Mouse (Mus musculus): ENCODE measurements around the gene Gli3. TPM values are rescaled to one million over a fixed set of nuclear protein-coding genes. Genes with fewer than 3 reads are reported as not detected.
A peak's percentile ranks its signal among the peaks of the same experiment; 100 is the strongest.

Gene Gli3
- 0.63 and 0.75 TPM in 2 replicates for polyA plus RNA-seq (2012; ENCODE audit: insufficient read depth, insufficient read length, missing spikeins)

DNA sequence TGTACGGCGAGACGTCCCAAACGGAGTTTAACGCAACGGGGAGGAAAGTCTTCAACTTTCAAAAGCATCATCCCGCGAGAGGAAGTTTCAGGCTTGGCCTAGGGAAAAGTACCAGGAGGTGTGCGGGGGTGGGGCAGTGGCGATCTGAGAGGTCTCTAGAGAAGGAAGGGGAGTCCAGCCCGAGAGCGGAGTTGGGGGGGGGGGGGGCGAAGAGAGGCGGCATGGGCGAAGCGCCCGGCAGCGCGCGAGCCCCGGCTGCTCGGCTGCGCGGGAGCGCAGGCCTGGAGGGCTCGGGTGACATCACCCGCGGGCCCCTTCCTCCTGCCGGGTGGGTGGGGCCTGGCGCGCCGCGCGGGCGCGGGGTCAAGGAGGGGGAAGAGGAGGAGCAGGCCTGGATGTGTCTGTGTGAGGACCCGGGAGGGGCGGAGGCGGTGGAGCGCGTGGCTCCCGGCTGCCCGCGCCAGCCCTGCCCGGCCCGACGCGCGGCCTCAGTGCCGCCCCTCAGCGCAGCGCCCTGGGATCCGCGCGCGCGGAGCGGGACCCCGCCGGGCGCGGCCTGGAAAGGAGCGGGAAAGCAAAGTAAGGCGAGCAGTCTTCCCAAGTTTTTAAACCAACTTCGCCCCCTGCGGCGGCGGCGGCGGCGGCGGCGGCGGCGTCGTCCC lies at the start of gene Gli3:
Gene Gli3 (plus strand): TSS at position 406 of the 662 bp plus-strand sequence.
- H3K4me1 ChIP-seq (ENCODE audit: control insufficient read depth, insufficient read depth, insufficient read length, low read length) = no peaks in the 10 kb centered on the region
- peak within 1 kb of the TSS; percentile 32; the same call in 1 of the 2 replicates for H3K27ac ChIP-seq (replicated peaks; ENCODE audit: low read depth, low read length)

DNA sequence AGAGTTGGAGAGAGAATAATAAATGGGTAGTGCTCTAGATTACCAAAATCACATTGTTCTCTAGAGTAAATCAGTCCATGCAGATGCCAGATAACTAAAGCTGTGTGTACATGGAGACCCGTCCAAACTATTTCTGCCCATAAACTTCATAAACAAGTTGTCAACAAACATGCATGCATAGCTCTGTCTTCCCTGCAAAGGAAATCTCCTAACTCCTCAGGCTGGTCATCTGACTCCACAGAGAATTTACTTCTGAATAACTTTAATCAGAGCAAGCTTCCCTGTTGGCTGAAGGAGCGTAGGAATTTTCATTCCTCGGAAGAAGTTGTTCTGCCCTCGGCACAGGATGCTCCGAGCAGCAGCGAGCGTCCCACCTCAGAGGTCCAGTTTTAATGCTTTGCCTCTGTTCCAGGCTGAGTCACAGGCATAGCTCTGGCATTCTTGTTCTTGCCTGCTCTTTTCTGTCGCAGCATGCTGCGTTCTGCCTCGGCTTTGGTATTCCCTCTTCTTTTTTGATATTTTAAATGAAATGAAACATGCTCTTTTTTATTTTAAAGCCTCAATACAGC lies 41.8 kb upstream of the Gli3 start:
- Histone ChIP-seq H3K4me1 (ENCODE audit: control insufficient read depth, insufficient read depth, insufficient read length, low read length) (no peaks in the 10 kb centered on the region), H3K27ac (replicated peaks; ENCODE audit: low read depth, low read length) (no peak overlapping the region), H3K4me3 (ENCODE audit: insufficient read depth, low read depth, low read length) (no peak overlapping the region)

More for the DNA sequence above, at the start of gene Gli3:
- peak within 1 kb of the TSS; percentile 70 for H3K4me3 ChIP-seq (ENCODE audit: insufficient read depth, low read depth, low read length)

DNA sequence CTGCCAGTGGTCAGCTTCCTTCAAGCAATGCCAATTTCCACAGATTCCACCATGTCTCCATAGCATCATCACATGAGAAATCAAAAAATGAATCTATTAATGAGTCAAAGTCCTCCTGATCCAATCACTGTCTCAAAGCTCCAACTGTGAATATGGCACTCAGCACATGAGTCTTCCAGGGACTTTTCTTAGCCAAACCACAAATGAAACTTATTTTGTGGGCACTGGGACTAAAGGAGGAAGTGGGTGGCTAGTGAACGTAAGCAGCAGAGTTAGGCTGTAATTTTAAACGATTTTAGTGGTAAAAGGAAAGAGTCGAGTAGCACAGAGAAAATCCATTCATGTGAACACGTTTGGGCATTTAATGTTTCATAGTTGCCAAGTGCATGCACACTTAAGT lies 21.0 kb upstream of the Gli3 start:
- H3K27ac ChIP-seq (replicated peaks; ENCODE audit: low read depth, low read length) = no peak overlapping the region
- no peaks in the 10 kb centered on the region for H3K4me1 ChIP-seq (ENCODE audit: control insufficient read depth, insufficient read depth, insufficient read length, low read length)

DNA sequence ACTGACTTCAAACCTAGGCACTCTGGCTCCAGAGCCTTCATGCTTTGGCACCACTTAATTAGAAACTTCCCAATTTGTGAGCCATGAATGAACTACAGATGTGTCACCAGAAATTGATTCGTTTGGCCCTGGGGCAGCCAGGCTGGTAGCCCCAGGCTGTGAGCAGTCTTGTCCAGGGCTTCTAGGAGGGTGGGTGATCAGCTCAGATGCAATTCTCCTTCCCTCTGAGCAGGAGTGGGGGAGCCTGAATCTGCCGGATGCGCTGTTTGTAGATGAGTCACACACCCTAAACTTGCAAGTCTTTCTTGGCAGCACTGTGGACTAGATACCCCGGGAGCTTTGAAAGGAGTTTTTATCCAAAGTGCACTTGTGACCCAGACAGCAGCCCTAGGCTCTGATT lies 18.7 kb upstream of the Gli3 start:
- H3K4me1 ChIP-seq (ENCODE audit: control insufficient read depth, insufficient read depth, insufficient read length, low read length) = no peaks in the 10 kb centered on the region
- H3K27ac ChIP-seq (replicated peaks; ENCODE audit: low read depth, low read length) = no peak overlapping the region
- no peak overlapping the region for H3K4me3 ChIP-seq (ENCODE audit: insufficient read depth, low read depth, low read length)

More for the DNA sequence above, 21.0 kb upstream of the Gli3 start:
- no peak overlapping the region for H3K4me3 ChIP-seq (ENCODE audit: insufficient read depth, low read depth, low read length)

DNA sequence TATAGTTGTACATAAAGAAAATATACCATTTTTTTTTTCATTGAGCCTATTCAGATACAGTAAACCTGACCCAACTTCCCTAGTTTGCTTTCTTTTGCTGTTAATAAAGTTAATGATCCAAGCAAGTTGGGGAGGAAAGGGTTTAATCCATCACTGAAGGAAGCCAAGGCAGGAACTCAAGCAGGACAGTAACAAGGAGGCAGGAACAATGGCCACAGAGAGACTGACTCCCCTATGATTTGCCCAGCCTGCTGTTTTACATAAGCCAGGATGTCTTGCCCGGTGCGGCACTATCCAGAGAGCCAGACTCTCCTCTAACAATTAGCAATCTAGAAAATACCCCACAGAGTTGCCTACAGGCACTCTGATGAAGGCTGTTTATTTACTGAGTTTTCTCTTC lies 17.4 kb upstream of the Gli3 start:
- no peak overlapping the region for H3K4me3 ChIP-seq (ENCODE audit: insufficient read depth, low read depth, low read length)
- H3K27ac ChIP-seq (replicated peaks; ENCODE audit: low read depth, low read length) = no peak overlapping the region
- H3K4me1 ChIP-seq (ENCODE audit: control insufficient read depth, insufficient read depth, insufficient read length, low read length) = no peaks in the 10 kb centered on the region

DNA sequence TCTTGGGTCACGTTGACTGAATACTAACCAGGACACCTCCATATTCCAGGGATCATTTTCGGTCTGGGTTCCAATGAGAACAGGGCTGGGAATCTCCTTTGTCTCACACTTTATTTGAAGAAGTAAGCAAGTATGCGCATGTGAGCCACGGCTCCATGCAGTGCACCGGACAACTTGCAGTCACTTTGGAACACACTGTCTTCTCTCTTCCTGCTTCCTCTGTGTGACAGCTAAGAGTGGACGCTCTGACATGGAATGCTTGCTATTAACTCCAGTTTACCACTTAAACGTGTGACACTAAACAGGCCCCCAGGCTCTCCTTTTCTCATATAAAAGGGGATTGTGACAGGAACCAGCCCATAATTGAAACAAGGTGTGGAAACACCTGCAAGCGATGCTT lies 17.0 kb upstream of the Gli3 start:
- H3K4me1 ChIP-seq (ENCODE audit: control insufficient read depth, insufficient read depth, insufficient read length, low read length) = no peaks in the 10 kb centered on the region
- H3K4me3 ChIP-seq (ENCODE audit: insufficient read depth, low read depth, low read length) = no peak overlapping the region
- H3K27ac ChIP-seq (replicated peaks; ENCODE audit: low read depth, low read length) = no peak overlapping the region

DNA sequence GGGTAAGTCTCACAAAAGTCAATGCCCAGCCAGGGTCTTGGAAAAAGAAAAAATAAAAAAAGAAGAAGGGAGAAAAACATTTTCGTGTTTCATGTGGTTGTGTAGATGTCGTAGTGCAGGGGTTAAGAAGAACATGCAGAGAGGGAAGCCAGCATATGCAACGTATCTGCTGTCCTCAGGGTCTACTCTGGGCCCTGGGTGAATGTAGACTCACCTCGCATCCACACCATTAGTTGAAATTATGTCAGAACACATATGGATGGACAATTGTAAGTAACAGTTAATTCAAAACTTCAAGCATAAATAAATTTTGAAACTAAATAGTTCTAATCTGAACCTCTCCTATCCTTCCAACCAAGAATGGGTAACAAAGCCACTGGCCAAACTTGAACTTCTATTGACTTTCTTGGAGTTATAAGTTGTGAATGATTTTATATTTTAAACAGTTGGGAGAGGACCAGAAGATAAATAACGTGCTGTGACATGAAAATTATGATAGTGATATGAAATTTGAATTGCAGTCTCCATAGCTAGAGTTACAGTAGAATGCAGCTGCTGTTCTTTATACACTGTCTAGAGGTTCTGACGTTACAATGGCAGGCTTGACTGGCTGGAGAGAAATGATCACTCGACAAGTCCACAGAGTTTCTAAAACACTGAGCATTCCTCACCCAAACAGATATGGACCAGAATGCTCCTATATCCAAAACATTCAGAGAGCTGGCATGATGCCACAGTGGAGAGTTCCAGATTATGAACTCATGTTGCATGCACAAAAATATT lies 16.1 kb upstream of the Gli3 start:
- H3K4me1 ChIP-seq (ENCODE audit: control insufficient read depth, insufficient read depth, insufficient read length, low read length) = no peaks in the 10 kb centered on the region
- no peak overlapping the region for H3K4me3 ChIP-seq (ENCODE audit: insufficient read depth, low read depth, low read length)
- no peak overlapping the region for H3K27ac ChIP-seq (replicated peaks; ENCODE audit: low read depth, low read length)

DNA sequence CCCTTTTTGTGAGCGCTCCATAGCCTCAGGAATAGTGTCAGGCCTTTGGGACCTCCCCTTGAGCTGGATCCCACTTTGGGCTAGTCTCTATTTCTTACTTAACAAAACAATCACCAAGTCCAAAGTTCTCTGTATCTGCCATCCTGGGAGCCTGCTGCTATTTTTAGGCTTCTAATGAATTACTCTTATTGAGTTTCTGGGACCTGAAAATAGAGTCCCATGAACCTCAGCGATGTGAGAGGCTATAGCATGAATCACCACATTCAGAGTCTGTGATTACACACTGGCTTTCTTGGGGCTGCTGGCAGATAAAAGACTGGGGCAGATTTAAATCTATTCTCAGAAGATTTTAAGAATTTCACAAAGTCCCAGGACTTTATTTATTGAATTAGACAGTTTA lies 12.1 kb upstream of the Gli3 start:
- Histone ChIP-seq H3K4me3 (ENCODE audit: insufficient read depth, low read depth, low read length) (no peak overlapping the region), H3K4me1 (ENCODE audit: control insufficient read depth, insufficient read depth, insufficient read length, low read length) (no peaks in the 10 kb centered on the region), H3K27ac (replicated peaks; ENCODE audit: low read depth, low read length) (no peak overlapping the region)

DNA sequence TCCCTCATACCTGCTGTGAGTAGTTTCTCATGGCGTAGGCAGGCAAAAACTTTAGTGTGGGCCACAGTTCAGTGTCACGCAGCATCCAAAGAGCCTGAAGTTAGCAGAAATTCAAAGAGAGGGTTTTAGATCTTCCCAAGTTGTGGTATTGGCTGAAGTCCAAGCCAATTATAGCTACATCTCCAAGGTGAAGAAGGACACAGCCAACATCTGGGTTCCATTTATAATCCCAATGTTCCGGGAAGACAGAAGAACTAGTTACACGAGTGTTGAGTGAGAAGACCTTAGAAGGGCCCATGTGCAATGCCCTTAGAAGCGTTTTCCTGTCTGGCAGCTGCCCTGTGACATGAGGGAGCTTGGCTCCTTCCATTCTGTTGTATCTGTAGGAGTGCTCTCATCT lies 5.2 kb upstream of the Gli3 start:
- Histone ChIP-seq H3K27ac (replicated peaks; ENCODE audit: low read depth, low read length) (no peak overlapping the region), H3K4me3 (ENCODE audit: insufficient read depth, low read depth, low read length) (no peak overlapping the region), H3K4me1 (ENCODE audit: control insufficient read depth, insufficient read depth, insufficient read length, low read length) (no peaks in the 10 kb centered on the region)

DNA sequence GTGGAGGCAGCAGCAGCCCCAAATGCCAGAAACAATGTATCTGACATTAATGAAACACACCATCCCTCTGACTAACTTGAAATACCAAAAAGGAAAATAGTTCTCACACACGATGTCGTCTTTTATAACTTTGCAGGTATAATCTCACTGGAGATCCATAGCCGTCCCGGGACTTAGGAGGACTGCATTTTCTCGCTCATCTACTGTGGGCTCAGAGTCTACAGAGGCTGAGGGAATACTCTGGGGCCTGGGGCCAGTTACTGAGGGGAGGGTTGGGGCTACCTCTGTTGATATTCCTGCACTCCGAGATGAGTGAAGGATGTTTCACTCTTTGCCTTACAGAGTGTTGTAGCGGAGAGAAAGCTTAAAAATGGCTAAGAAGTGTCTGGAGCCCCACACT lies 1.1 kb upstream of the Gli3 start:
- H3K27ac ChIP-seq (replicated peaks; ENCODE audit: low read depth, low read length) = no peak overlapping the region
- no peak overlapping the region for H3K4me3 ChIP-seq (ENCODE audit: insufficient read depth, low read depth, low read length)
- no peaks in the 10 kb centered on the region for H3K4me1 ChIP-seq (ENCODE audit: control insufficient read depth, insufficient read depth, insufficient read length, low read length)

DNA sequence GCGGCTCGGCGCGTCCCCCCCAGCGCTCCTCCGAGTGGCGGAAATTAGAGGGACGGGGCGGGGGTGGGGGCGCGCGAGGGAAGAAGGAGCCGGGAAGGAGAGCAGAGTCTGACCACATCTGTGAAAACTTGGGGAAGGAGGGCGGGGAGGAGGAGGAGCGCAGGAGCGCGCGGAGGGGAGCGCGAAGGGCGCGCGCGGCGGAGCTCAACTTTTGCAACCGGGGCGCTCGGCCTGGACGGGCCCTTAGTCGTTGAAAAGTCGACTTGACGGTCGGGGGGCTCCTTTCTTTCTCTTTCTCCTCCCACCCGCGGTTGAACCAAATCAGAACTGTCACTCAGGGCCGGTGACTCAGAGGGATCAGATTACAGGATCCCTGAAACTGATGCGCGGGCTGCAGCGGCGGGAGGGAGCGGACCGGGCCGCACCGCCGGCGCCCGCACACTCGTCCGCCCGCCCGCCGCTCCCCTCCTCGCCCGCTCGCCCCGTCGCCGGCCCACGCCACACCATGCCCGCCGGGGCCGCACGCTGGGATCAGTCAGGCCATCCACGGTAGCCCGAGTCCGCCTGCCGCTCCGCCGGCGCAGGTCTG lies 551 bp downstream of the Gli3 start:
- peak overlapping the region; percentile 32; the same call in 1 of the 2 replicates for H3K27ac ChIP-seq (replicated peaks; ENCODE audit: low read depth, low read length)
- H3K4me3 ChIP-seq (ENCODE audit: insufficient read depth, low read depth, low read length) = peak overlapping the region; percentile 70
- no peaks in the 10 kb centered on the region for H3K4me1 ChIP-seq (ENCODE audit: control insufficient read depth, insufficient read depth, insufficient read length, low read length)

DNA sequence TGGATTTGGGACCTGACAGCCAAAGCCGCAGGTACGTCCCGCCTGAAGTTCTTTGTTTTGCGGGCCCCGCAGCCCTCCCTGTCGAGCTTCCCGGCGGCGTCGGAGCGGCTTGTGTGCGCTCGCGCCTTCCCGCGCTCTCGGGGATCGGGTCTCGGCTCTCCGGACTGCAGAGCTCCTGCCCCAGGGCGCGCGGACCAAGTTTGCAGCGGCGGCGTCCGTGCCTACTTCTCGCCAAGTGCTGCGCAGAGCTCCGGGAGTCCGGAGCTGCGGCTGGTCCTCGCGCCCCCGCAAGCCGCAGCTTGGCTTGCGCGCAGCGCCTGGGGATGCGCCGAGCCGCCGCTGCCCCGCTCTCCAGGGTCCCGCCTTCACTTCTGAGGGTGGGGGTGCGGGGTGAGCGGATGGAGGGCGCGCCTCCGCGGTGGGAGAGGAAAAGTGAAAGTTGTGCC lies 1.1 kb downstream of the Gli3 start:
- H3K4me1 ChIP-seq (ENCODE audit: control insufficient read depth, insufficient read depth, insufficient read length, low read length) = no peaks in the 10 kb centered on the region
- H3K4me3 ChIP-seq (ENCODE audit: insufficient read depth, low read depth, low read length) = peak overlapping the region; percentile 70
- no peak overlapping the region for H3K27ac ChIP-seq (replicated peaks; ENCODE audit: low read depth, low read length)

DNA sequence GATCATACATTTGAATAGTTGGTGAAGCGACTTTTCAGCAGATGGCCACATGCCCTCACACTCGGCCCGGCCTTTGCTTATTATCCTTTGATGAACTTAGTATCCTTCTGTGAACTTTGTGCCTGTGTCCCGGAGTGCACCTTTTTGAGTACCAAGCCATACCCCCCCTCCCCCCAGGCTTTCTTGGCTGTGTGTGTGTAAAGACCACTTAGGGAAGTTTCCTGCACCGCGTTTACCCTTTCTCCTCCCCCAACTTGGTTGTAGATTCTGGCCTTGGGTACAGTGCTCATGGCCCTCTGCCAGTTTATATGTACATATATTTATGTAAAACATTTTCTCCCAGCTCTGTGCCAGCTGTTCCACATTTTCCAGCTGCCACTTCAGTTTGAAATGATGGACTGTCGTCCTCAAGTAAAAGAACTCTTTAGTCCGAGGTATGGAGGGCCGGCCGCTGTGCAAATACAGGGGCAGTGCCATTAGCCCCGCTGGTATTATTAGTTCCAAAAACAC lies 1.8 kb downstream of the Gli3 start:
- H3K4me1 ChIP-seq (ENCODE audit: control insufficient read depth, insufficient read depth, insufficient read length, low read length) = no peaks in the 10 kb centered on the region
- H3K27ac ChIP-seq (replicated peaks; ENCODE audit: low read depth, low read length) = no peak overlapping the region
- peak overlapping the region; percentile 70 for H3K4me3 ChIP-seq (ENCODE audit: insufficient read depth, low read depth, low read length)

DNA sequence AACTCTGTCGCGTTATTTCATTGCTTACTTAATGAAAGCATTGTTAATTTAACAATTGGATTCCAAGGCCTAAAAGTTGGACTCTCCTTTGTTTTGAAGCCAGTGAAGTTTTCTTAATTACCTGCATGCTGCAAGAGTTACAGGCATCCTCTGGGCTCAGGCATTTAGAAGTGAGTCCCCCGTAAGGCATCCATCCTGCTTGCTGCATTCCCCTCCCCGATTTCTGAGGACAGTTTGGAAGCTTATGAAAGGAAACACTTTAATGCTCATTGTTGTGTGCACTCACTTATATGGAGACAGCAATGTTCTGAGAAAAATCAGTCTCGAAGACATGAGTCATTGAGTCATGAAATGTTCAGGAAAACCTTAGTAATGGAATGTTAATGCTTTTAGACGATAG lies 3.5 kb downstream of the Gli3 start:
- H3K27ac ChIP-seq (replicated peaks; ENCODE audit: low read depth, low read length) = no peak overlapping the region
- H3K4me1 ChIP-seq (ENCODE audit: control insufficient read depth, insufficient read depth, insufficient read length, low read length) = no peaks in the 10 kb centered on the region
- H3K4me3 ChIP-seq (ENCODE audit: insufficient read depth, low read depth, low read length) = no peak overlapping the region

DNA sequence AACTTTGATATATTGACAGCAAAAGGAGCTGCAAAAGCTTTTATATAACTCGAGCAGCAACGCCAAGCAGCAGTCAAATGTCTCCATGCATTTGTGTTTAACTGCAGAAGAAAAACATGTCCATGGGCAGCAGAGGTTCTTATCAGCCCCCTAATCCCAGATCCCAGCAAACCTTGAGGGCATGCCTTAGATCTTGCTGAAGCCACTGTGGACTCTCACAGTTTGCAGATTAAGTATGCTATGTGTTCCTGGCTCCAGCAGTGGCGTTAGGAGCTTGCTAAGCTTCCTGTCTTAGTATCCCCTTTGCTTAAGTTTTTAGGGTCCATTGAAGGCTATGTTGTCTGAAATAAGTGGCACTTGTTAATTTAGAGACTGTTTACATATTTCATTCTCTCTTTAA lies 4.4 kb downstream of the Gli3 start:
- Histone ChIP-seq H3K27ac (replicated peaks; ENCODE audit: low read depth, low read length) (no peak overlapping the region), H3K4me3 (ENCODE audit: insufficient read depth, low read depth, low read length) (no peak overlapping the region), H3K4me1 (ENCODE audit: control insufficient read depth, insufficient read depth, insufficient read length, low read length) (no peaks in the 10 kb centered on the region)
